Mouse (Mus musculus): ENCODE data around the gene Ccl25. TPM values are rescaled to one million over a fixed set of nuclear protein-coding genes. Genes with fewer than 3 reads are reported as not detected.

Ccl25 gene
- polyA plus RNA-seq, 1 experiment from 2014 or later = 22.6 TPM

- no peak for DNase-seq (ENCODE audit: low spot score)
- H3K27ac ChIP-seq = no peak overlapping the region
- H3K9me3 ChIP-seq = no peaks in the 10 kb centered on the region
- 98% methylated on average over 11 of the region's 11 CpGs for WGBS
- H3K4me1 ChIP-seq (replicated peaks) = peaks cover 20% of the 10 kb centered on the region
- H3K27me3 ChIP-seq (ENCODE audit: insufficient read depth, poor library complexity, severe bottlenecking) = no peaks in the 10 kb centered on the region
- H3K36me3 ChIP-seq = peaks cover 52% of the 10 kb centered on the region
- no peak overlapping the region for H3K4me3 ChIP-seq
These were observed 5.5 kb upstream of the Ccl25 start for GRCm38 (mm10) chr8:4319573-4319872.

DNA sequence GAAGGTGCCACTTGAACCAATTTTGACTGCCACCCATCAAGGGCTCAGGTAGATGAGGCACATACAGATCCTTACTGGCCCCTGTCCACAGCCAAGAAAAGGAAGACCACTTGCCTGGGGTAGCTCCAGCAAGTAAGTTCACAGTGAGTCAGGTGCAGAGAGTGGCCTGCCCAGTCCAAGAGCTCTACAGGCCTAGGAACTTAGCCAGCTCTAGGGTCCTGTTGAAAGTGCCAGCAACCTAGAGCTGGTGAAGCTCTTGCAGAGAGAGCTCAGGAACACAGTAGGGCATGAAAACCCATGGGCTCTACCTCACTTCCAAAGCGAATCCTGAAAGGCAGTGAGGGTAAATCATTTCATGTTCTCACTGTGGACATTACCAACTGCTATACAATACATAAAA lies 4.6 kb upstream of the Ccl25 start:
- no peaks in the 10 kb centered on the region for H3K9me3 ChIP-seq
- H3K4me3 ChIP-seq = no peak overlapping the region
- DNase-seq (ENCODE audit: low spot score) = no peak
- H3K4me1 ChIP-seq (replicated peaks) = peaks cover 20% of the 10 kb centered on the region
- WGBS = 94% methylated on average over 1 of the region's 1 CpGs
- no peaks in the 10 kb centered on the region for H3K27me3 ChIP-seq (ENCODE audit: insufficient read depth, poor library complexity, severe bottlenecking)
- H3K27ac ChIP-seq = no peak overlapping the region
- peaks cover 52% of the 10 kb centered on the region for H3K36me3 ChIP-seq

- 93% methylated on average over 2 of the region's 2 CpGs for WGBS
- no peaks in the 10 kb centered on the region for H3K27me3 ChIP-seq (ENCODE audit: insufficient read depth, poor library complexity, severe bottlenecking)
- DNase-seq (ENCODE audit: low spot score) = no peak
- no peaks in the 10 kb centered on the region for H3K9me3 ChIP-seq
- H3K4me3 ChIP-seq = no peak overlapping the region
- peaks cover 25% of the 10 kb centered on the region for H3K4me1 ChIP-seq (replicated peaks)
- H3K36me3 ChIP-seq = peaks cover 48% of the 10 kb centered on the region
- H3K27ac ChIP-seq = no peak overlapping the region
These were observed 4.0 kb upstream of the Ccl25 start for GRCm38 (mm10) chr8:4321031-4321430.

- H3K4me1 ChIP-seq (replicated peaks) = peaks cover 25% of the 10 kb centered on the region
- peak; percentile 88 for DNase-seq (ENCODE audit: low spot score)
- no peaks in the 10 kb centered on the region for H3K9me3 ChIP-seq
- 38% methylated on average over 2 of the region's 2 CpGs for WGBS
- H3K27ac ChIP-seq = no peak overlapping the region
- peaks cover 59% of the 10 kb centered on the region for H3K36me3 ChIP-seq
- H3K27me3 ChIP-seq (ENCODE audit: insufficient read depth, poor library complexity, severe bottlenecking) = no peaks in the 10 kb centered on the region
- peak overlapping the region; percentile 97; the same call in 1 of the 2 replicates for H3K4me3 ChIP-seq
These were observed 2.5 kb upstream of the Ccl25 start for GRCm38 (mm10) chr8:4322470-4322869.

- Histone ChIP-seq H3K27me3 (ENCODE audit: insufficient read depth, poor library complexity, severe bottlenecking) (no peaks in the 10 kb centered on the region), H3K27ac (peak overlapping the region; percentile 98), H3K9me3 (no peaks in the 10 kb centered on the region), H3K4me1 (replicated peaks) (peaks cover 25% of the 10 kb centered on the region), H3K4me3 (peak overlapping the region; percentile 97), H3K36me3 (peaks cover 66% of the 10 kb centered on the region)
- 5% methylated on average over 6 of the region's 6 CpGs for WGBS
- peak; percentile 13 for DNase-seq (ENCODE audit: low spot score)
These were observed 1.1 kb upstream of the Ccl25 start for GRCm38 (mm10) chr8:4323917-4324316.

GRCm38 (mm10) chr8:4324525-4324924 lies 485 bp upstream of the Ccl25 start:
- WGBS = under 1% methylated on average over 42 of the region's 42 CpGs
- Histone ChIP-seq H3K4me3 (peak overlapping the region; percentile 97), H3K9me3 (no peaks in the 10 kb centered on the region), H3K36me3 (peaks cover 66% of the 10 kb centered on the region), H3K4me1 (replicated peaks) (peaks cover 25% of the 10 kb centered on the region), H3K27ac (peak overlapping the region; percentile 98), H3K27me3 (ENCODE audit: insufficient read depth, poor library complexity, severe bottlenecking) (no peaks in the 10 kb centered on the region)
- no peak for DNase-seq (ENCODE audit: low spot score)

- Histone ChIP-seq H3K36me3 (peaks cover 66% of the 10 kb centered on the region), H3K27ac (peak overlapping the region; percentile 98), H3K4me1 (replicated peaks) (peaks cover 25% of the 10 kb centered on the region), H3K27me3 (ENCODE audit: insufficient read depth, poor library complexity, severe bottlenecking) (no peaks in the 10 kb centered on the region), H3K4me3 (peak overlapping the region; percentile 97), H3K9me3 (no peaks in the 10 kb centered on the region)
- DNase-seq (ENCODE audit: low spot score) = no peak
- WGBS = 52% methylated on average over 7 of the region's 7 CpGs
These were observed 684 bp downstream of the Ccl25 start for GRCm38 (mm10) chr8:4325751-4326036.

- Histone ChIP-seq H3K36me3 (peaks cover 75% of the 10 kb centered on the region), H3K27me3 (ENCODE audit: insufficient read depth, poor library complexity, severe bottlenecking) (no peaks in the 10 kb centered on the region), H3K9me3 (no peaks in the 10 kb centered on the region), H3K4me3 (no peak overlapping the region), H3K27ac (no peak overlapping the region), H3K4me1 (replicated peaks) (peaks cover 6% of the 10 kb centered on the region)
- 94% methylated on average over 5 of the region's 5 CpGs for WGBS
- DNase-seq (ENCODE audit: low spot score) = no peak
These were observed 4.0 kb downstream of the Ccl25 start for GRCm38 (mm10) chr8:4329000-4329399.

GRCm38 (mm10) chr8:4333966-4334365 lies 9.0 kb downstream of the Ccl25 start:
- H3K4me1 ChIP-seq (replicated peaks) = no peaks in the 10 kb centered on the region
- peaks cover 98% of the 10 kb centered on the region for H3K36me3 ChIP-seq
- H3K27me3 ChIP-seq (ENCODE audit: insufficient read depth, poor library complexity, severe bottlenecking) = no peaks in the 10 kb centered on the region
- H3K4me3 ChIP-seq = no peak overlapping the region
- DNase-seq (ENCODE audit: low spot score) = no peak
- no peak overlapping the region for H3K27ac ChIP-seq
- WGBS = 94% methylated on average over 1 of the region's 1 CpGs
- H3K9me3 ChIP-seq = no peaks in the 10 kb centered on the region

DNA sequence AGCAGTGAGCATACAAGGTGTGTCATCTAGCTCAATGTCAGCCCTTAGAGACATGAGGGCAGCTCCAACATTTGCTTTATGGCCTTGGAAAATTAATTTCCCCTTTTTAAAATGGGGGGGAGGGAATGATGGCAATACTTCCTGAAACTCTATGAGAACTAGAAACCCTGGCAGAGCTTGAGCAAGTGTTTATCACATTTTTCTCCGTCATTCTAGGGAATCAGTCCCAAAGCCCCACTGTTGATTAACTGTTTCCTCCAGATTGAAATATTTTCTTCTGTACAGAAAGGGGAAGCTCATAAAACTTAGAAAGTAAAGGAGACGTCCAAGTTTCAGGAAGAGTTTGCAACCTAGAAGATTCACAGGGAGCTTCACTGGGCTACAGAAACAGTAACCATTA lies 10.7 kb downstream of the Ccl25 start:
- no peaks in the 10 kb centered on the region for H3K9me3 ChIP-seq
- 92% methylated on average over 2 of the region's 2 CpGs for WGBS
- H3K36me3 ChIP-seq = peaks cover 91% of the 10 kb centered on the region
- no peak overlapping the region for H3K27ac ChIP-seq
- H3K4me3 ChIP-seq = no peak overlapping the region
- DNase-seq (ENCODE audit: low spot score) = no peak
- H3K27me3 ChIP-seq (ENCODE audit: insufficient read depth, poor library complexity, severe bottlenecking) = no peaks in the 10 kb centered on the region
- H3K4me1 ChIP-seq (replicated peaks) = no peaks in the 10 kb centered on the region

- Histone ChIP-seq H3K4me3 (no peak overlapping the region), H3K4me1 (replicated peaks) (no peaks in the 10 kb centered on the region), H3K27me3 (ENCODE audit: insufficient read depth, poor library complexity, severe bottlenecking) (no peaks in the 10 kb centered on the region), H3K27ac (no peak overlapping the region), H3K9me3 (no peaks in the 10 kb centered on the region), H3K36me3 (peaks cover 51% of the 10 kb centered on the region)
- WGBS = 83% methylated on average over 3 of the region's 3 CpGs
- DNase-seq (ENCODE audit: low spot score) = no peak
These were observed 15.2 kb downstream of the Ccl25 start for GRCm38 (mm10) chr8:4340207-4340606.

- Histone ChIP-seq H3K9me3 (no peaks in the 10 kb centered on the region), H3K27ac (no peak overlapping the region), H3K27me3 (ENCODE audit: insufficient read depth, poor library complexity, severe bottlenecking) (no peaks in the 10 kb centered on the region), H3K4me3 (no peak overlapping the region), H3K4me1 (replicated peaks) (peaks cover 9% of the 10 kb centered on the region), H3K36me3 (no peaks in the 10 kb centered on the region)
- 61% methylated on average over 7 of the region's 7 CpGs for WGBS
- no peak for DNase-seq (ENCODE audit: low spot score)
These were observed 22.7 kb downstream of the Ccl25 start for GRCm38 (mm10) chr8:4347661-4348060.

- Histone ChIP-seq H3K27me3 (ENCODE audit: insufficient read depth, poor library complexity, severe bottlenecking) (no peaks in the 10 kb centered on the region), H3K4me1 (replicated peaks) (peaks cover 9% of the 10 kb centered on the region), H3K4me3 (no peak overlapping the region), H3K27ac (no peak overlapping the region), H3K9me3 (no peaks in the 10 kb centered on the region), H3K36me3 (no peaks in the 10 kb centered on the region)
- no peak for DNase-seq (ENCODE audit: low spot score)
- 31% methylated on average over 12 of the region's 12 CpGs for WGBS
These were observed 23.3 kb downstream of the Ccl25 start for GRCm38 (mm10) chr8:4348275-4348674.

GRCm38 (mm10) chr8:4349335-4349734 lies 24.3 kb downstream of the Ccl25 start:
- no peak overlapping the region for H3K4me3 ChIP-seq
- no peaks in the 10 kb centered on the region for H3K9me3 ChIP-seq
- H3K36me3 ChIP-seq = no peaks in the 10 kb centered on the region
- no peaks in the 10 kb centered on the region for H3K27me3 ChIP-seq (ENCODE audit: insufficient read depth, poor library complexity, severe bottlenecking)
- WGBS = 62% methylated on average over 1 of the region's 1 CpGs
- DNase-seq (ENCODE audit: low spot score) = no peak
- no peak overlapping the region for H3K27ac ChIP-seq
- H3K4me1 ChIP-seq (replicated peaks) = peaks cover 9% of the 10 kb centered on the region
